Mouse (Mus musculus) megakaryocyte progenitor cell, adult 5-6 weeks (primary cell): Measurements from ENCODE around the gene Ripply1. TPM values are rescaled to one million over a fixed set of nuclear protein-coding genes. Genes with fewer than 3 reads are reported as not detected.
"Not testable (repeated sequence)": the region's sequence is repeated elsewhere in the genome, so short reads cannot be mapped to it uniquely, and the experiment has no call there.

ENCODE experiments used
- ATAC-seq: replicated peaks from 2 replicates; pipeline ENCODE4 v1.8.0; 2016; ENCODE audit warnings: mild to moderate bottlenecking, moderate TSS enrichment, inconsistent platforms; ENCODE audit not compliant: poor library complexity
- total RNA-seq, 2 experiments: library from RNA; stranded (forward) in 1 of 2; stranded (reverse) in 1 of 2; fragments of 157-497, 149-512 nt in 1 of 2; fragments of 200-1000 nt in 1 of 2; gene quantifications; 2 replicates each; pipeline versions ENCODE4 v1.2.3 to v1.2.4; 2015 to 2017

Ripply1 gene
- total RNA-seq, 2 experiments from 2014 or later: not detected

DNA sequence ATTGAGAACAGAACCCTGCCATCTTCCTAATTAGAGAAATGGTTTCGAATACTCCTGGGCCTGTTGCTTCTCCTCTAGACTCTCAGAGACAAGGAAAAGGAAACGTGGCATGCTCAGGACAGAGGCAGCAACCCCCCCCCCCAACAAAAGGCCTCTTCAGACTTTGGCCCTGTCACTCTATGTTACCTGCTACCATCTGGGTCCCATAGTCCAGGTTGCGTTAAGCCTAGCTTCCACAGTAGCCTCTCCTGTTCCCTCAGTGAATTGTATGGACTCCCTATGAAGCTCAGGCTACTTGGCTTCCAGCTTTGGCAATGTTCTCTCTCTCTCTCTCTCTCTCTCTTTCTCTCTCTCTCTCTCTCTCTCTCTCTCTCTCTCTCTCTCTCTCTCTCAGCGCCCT is 590 bp downstream of the Ripply1 start:
- no peak for ATAC-seq

DNA sequence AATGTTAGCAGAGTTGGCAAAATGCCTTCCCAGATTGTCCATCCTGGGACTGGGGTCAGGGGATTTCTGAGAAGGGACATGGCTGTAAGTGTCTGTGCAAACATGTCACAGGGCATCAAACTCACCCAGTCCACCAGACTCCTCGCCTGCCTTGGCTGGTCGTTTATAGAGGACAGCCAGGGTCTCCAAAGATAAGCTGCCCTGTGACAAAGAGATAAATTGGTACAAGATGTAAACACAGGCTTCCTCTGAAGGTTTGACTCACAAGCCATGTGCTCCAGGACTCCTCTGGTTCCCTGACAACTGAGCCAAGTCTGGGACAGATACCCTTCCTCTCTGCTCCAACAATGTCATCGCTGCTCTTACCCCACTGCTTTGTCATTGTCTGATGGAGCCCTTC is 1.2 kb downstream of the Ripply1 start:
- ATAC-seq: peak; percentile 83

DNA sequence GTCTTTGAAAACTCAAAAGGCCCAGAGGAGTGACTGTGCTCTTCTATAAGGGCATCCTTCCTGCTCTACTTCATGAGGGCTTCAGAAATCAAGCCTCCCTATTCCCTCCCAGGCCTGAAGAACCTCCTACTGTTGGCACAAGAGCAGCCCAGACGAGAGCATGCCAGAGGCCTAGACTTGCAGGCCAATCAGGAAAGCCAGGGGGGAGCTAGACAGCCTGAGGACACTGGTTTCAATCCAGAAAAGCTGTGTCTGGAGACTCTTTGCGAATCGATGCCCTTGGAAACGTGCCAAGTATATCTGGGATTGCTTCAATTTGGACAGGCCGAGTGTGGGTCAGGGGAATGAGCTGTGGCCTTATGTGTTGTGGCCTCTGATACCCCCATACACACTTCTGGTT is 2.8 kb downstream of the Ripply1 start:
- ATAC-seq: no peak

DNA sequence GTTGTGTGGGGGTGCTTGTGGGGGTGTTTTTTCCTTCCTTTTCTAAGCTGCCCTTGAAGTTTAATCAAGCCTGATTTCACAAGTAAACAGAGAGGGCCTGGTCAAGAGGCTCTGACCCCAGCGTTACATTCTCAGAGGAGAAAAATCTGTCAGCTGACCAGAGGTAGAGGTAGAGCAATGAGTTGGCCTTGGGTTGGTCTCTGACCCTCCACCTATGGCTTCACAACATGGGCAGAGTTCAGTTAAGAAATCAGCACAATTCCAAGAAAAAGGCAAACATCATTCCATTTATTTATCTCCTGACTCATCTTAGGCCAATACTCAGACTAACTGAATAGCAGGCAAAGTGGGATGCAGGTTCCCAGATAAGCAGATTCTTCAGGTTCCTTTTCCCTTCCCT is 3.3 kb downstream of the Ripply1 start:
- no peak for ATAC-seq

DNA sequence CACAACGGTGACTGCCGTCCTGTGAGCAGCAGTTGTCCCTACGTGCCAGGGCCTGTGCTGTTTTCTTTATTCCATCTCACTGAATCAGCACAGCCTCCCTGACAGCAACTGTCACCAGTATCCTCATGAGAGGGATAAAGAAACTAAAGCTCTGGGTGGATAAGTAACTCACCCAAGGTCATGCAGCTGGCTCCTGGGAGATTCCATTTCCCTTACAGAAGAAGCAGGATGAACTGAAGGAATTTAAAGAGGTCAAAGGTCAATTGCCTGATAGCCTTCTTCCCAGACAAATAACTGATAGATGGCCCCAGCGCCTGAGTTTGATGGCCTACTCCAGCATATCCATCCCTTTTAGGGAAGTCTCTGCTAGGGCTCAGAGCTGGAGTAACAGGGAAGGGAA is 4.8 kb downstream of the Ripply1 start:
- no peak for ATAC-seq

DNA sequence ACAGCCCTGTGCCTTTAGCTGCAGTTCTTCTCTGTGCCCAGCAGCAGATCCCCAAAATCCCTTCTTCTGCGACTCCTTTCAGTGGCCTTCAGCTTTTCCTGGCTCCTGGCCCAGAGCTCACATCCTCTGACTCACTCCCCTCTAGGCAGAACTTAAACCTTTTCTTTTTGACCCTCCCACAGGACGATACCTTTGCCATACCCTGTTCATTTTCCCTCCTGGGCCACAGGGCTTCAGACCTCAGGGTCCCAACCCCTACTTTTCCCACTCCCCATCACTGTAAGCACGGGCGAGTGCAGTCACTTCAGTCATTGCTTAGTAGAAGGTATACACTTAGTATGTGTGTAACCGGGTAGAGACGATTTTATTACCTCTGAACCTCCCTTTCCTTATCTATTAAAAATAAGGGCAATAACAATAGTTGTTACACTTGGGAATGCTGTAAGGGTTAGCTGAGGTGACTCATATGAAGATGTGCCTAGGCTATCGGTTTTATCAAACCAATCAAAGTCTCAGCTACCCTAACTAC is 7.0 kb downstream of the Ripply1 start:
- ATAC-seq: no peak

DNA sequence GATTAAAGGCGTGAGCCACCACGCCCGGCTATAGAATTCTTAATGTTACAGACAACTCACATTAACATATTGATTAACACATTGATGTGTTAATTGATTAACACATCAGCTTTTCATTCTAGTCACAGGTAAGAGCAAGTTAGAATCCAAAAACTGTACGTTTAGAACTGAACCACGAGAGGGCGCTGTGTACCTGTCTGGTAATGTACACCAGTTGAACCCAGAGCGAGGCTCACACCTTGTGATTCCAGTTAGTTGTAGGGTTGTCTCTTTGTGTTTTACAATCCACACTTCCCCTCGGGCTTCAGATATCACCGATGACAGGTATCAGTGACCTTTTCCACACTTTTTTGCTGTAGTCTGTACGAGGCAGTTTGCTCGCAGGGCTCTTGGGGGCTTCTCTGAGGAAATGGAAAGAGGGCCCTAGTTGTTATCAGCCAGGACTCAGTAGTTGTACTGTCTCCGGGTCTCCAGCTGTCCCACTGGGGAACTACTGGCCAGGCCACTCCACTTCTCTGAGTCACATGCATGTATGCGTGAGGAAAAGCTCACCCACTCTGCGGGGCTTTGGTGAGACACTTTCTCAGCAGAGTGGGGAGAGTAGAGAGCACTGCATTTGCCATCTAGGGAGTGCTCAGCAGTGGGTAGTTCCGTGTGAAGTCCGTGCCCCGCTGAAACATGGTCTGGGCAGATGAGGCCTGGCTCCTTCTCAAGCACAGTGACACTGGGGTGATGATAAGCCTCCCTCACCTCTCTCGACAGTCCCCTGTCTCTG is 7.7 kb downstream of the Ripply1 start:
- peak; percentile 93 for ATAC-seq

DNA sequence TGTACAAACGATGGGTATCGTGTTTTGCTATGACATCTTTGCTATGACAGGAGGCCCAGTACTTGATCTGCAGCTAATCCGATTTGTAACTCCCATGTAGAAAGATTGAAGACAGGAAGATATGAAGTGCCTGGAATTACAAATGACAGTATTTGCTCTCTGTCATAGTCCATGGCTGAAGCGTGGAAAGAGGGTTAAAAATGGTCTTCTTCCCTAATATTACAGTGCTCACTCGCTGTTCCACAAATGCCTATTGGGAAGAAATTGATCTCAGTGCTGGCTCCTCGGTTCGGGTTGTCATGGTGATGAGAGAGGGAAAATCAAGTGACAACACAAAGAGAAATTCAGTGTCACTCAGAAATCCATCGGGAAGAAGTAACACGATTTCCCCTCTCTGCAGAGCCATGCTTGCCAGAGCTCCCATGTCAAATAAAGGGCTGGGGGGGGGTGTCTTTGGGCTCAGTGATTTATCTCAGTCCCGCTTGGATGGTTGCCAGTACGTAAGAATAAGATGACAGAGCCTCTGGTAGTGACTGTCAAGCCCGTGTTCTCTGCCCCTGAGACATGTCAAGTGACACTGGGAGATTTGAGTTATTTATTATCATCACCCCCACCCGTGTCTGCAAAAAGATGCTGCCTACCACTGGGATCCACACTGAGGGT is 12.0 kb downstream of the Ripply1 start:
- no peak for ATAC-seq

DNA sequence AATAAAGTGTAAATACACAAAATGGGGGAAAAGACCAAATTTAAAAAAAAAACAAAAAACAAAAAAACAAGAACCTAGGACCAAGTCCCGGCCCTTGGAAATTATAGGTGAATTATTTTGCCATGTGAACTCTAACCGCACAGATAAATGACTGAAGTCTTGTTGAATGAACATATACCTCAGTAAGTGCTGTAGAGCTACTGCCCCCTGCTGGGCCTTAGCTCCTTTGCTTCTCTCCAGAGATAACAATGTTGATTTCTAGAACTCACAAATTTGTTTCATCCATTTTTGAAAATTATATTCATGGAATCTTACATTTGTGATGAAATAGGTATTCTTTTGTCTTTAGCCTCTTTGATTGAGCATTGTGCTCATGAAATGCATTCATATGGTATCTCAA is 19.6 kb downstream of the Ripply1 start:
- peak; percentile 88 for ATAC-seq

DNA sequence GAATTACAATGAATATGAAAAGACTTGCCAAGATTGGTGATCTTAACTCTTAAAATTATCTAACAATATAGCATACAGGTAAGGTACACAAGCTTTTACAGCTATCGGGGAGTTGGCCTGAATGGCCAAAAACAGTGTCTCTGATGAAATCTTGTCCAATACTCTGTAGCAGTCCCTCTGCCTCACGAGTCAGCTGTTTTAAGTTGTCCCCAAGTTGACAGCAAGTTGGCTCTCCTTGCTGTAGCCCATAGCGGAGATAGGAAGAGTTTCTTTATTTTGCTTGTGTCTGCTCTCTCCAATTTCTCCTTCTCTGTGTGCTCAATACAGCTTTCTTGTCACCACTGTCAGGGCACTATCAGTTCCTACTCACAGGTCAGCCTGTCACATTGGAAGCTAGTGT is 23.5 kb downstream of the Ripply1 start:
- ATAC-seq: not testable (repeated sequence)

DNA sequence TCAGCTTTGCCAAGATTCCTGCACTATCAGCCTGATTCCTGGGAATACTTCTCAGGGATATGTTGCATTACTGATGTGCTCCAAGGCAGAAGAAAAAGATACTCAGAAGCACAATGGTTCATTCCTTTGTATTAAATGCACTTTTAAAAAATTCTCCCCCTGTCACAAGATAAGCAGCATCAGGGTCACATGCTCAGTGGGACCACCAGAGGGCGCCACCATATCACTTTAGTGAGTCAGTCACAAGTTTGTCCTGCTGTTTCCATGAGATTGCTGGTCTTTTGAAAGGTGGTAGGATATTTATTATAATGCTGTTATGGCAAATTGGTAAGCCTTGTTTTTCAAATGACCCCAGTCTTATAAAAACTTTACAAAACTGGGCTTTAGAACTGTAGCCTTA is 30.3 kb downstream of the Ripply1 start:
- ATAC-seq: peak; percentile 83

DNA sequence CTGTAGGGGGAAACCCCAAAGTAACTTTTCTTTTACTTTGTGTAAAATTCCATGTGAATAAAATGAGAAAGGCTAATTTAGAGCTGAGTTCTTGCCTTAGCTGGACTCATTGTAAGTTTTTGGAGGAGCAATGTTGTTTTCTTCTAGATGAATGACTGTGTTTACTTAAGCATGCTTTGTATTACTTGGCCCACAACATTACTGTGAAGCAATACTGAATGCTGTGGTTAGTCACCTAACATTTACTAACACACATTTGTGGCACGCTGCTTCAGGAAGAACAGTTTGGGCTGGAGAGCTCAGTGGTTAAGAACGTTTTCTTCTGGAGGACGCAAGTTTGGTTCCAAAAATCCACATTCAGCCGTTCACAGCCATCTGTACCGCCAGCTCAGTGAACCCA is 45.1 kb downstream of the Ripply1 start:
- no peak for ATAC-seq

DNA sequence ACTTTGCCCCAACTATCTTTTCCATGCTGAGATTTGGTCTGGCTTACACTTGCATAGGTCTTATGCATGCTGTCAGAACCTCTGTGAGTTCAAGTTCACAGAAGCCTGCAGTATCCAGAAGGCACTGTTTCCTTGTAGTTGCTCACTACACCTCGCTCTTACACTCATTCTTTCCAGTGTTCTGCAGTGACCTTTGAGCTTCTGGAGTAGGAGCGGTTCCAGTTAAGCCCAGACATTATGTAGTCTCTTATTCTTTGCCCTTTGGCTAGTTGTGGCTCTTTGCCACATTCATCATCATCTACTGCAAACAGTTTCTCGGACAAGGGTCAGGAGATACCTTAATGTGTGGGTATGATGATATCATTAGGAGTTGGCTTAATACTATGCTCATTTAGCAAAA is 51.6 kb downstream of the Ripply1 start:
- ATAC-seq: no peak

Other genes starting within 250 kb of the Ripply1 start
- 2.0 and 2.4 TPM in 2 replicates for gene Rnf128, start 219.0 kb downstream of the Ripply1 start, total RNA-seq (2015)
- 1.1 and 1.3 TPM in 2 replicates for gene Rnf128, start 219.0 kb downstream of the Ripply1 start, total RNA-seq (2017)
- gene Tbc1d8b, start 97.4 kb downstream of the Ripply1 start, total RNA-seq (2015): 9.2 and 10.7 TPM in 2 replicates
- gene Tbc1d8b, start 97.4 kb downstream of the Ripply1 start, total RNA-seq (2017): 7.0 and 9.0 TPM in 2 replicates
- 0.42 and 0.59 TPM in 2 replicates for gene Gm15013, start 67.9 kb downstream of the Ripply1 start, total RNA-seq (2015)
- 0.74 and 0.75 TPM in 2 replicates for gene Gm15013, start 67.9 kb downstream of the Ripply1 start, total RNA-seq (2017)
- not detected in 2 replicates for gene Cldn2, start 18.5 kb upstream of the Ripply1 start, total RNA-seq (2015)
- not detected in 2 replicates for gene Cldn2, start 18.5 kb upstream of the Ripply1 start, total RNA-seq (2017)
- 0.51 and 1.8 TPM in 2 replicates for gene Morc4, start 89.3 kb upstream of the Ripply1 start, total RNA-seq (2015)
- 0.92 and 1.7 TPM in 2 replicates for gene Morc4, start 89.3 kb upstream of the Ripply1 start, total RNA-seq (2017)
- 8.5 and 10.7 TPM in 2 replicates for gene Rbm41, start 216.2 kb upstream of the Ripply1 start, total RNA-seq (2015)
- 8.8 and 20.3 TPM in 2 replicates for gene Rbm41, start 216.2 kb upstream of the Ripply1 start, total RNA-seq (2017)